Mouse (Mus musculus) kidney, adult 2 months (tissue): ENCODE measurements around the gene B4galt1.

Experiments
- CTCF ChIP-seq: fragments of 200-500 bp; conservative IDR thresholded peaks from 2 replicates; pipeline ENCODE4 v1.5.1; 2011; ENCODE audit warnings: low read depth, mild to moderate bottlenecking, control low read depth, low read length, moderate library complexity, mixed read lengths; ENCODE audit not compliant: insufficient read depth, insufficient read length
- POLR2A ChIP-seq: fragments of 200-500 bp; IDR thresholded peaks from one replicate; pipeline ENCODE4 v1.6.1; 2011; ENCODE audit warnings: low read depth, low read length, control low read depth

DNA sequence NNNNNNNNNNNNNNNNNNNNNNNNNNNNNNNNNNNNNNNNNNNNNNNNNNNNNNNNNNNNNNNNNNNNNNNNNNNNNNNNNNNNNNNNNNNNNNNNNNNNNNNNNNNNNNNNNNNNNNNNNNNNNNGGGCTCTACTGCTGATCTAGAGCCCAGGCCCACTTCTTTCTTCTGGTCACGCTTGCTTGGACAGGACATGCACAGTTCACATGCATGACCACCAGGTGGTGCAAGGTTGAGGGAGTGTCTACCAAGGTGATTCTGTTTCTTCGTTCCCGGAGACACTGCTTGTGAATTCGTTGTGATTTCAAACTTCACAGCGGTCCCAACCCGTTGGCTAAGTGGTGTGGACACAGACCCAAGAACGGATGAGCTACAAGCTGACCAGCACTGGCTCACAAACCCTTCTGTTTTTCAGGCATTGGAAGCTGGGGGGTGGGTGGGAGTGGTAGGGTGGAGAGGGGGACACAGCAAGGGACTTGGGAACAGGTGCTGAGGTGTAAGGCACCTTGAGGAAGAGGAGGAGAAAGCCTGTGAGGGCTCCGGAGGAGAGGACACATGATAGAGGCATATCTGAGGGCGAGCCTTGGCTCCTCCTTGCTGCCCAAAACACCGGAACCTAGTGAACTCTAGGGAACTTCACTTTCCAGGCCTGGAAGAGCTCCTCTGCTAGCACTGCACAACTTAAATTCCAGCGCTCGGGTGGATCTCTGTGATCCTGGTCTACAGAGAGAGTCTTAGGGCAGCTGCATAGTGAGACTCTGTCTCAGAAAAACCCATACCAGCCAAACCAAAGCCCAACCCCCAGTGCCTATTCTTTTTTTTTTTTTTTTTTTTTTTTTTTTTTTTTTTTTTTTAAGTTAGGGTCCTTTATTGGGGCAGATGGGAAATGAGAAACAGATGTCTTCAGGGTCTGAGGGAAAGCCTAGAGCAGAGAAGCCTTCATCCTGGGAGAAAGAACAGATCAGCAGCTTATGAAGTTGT is 79.2 kb downstream of the B4galt1 start:
- peak; percentile 98 for TF ChIP-seq CTCF
- TF ChIP-seq POLR2A = no peak
